In the genomic region with DNA sequence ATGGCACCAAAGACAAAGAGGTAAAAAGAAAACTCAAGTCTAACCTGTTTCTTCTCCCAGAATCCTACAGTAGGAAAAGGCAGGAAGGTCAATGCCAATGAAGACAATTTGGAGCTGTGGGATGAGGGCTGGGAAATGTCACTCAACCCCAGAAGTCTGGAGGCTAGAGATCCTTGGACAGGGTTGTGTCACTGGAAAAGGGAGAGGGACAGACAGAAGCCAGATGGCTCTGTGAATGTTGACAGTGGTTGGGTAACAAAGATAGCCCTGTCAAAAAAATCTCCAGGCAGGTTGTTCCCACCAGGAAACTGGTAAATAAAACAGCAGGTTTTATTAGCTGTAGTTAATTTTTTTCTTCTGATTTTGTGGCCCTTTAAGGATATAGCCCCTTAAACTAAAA, we compare ENCODE assay signal across 21 mouse cellular contexts. TPM values are rescaled to one million over a fixed set of nuclear protein-coding genes. Genes with fewer than 3 reads are reported as not detected.
DNase-seq lines count a peak whose midpoint lies in the region; ATAC-seq lines count a peak whose summit lies in the region.
"Had no signal": no experiment of that assay in that cellular context is flagged by ENCODE, and none has a peak within 500 bp of the region (broad histone marks: within the 10 kb centered on the region; RNA-seq: fewer than 3 reads in every experiment).

No protein-coding gene starts in this region.

- intact Hi-C loops in gastrocnemius, postnatal 36 days (cut with DNase I): no loop called here

- H3K4me3 ChIP-seq in lung, embryonic 16.5 days (ENCODE audit: low read length): no peak overlapping the region
- H3K4me3 ChIP-seq in heart, embryonic 15.5 days: no peak overlapping the region
- H3K4me3 ChIP-seq in hindbrain, embryonic 13.5 days: no peak overlapping the region
- H3K4me3 ChIP-seq: embryonic facial prominence, embryonic 10.5 days; limb, embryonic 15.5 days; megakaryocyte, embryonic 14.5 days had no signal

- H3K27ac ChIP-seq in lung, embryonic 16.5 days (ENCODE audit: low read length): no peak overlapping the region
- peak overlapping the region; percentile 72 for H3K27ac ChIP-seq in heart, embryonic 15.5 days
- H3K27ac ChIP-seq in hindbrain, embryonic 13.5 days: no peak overlapping the region
- H3K27ac ChIP-seq: embryonic facial prominence, embryonic 10.5 days; limb, embryonic 15.5 days had no signal

- H3K4me1 ChIP-seq in lung, embryonic 16.5 days (replicated peaks; ENCODE audit: control insufficient read depth, insufficient read depth, low read length): no peaks in the 10 kb centered on the region; the same call in 1 of the 2 replicates
- peaks cover 28% of the 10 kb centered on the region for H3K4me1 ChIP-seq in heart, embryonic 15.5 days (replicated peaks)
- H3K4me1 ChIP-seq in hindbrain, embryonic 13.5 days (replicated peaks): no peaks in the 10 kb centered on the region
- H3K4me1 ChIP-seq: embryonic facial prominence, embryonic 10.5 days; limb, embryonic 15.5 days; megakaryocyte, embryonic 14.5 days had no signal

- DNase-seq in gastrocnemius, adult 18-20 months (ENCODE audit: low spot score): peak; percentile 58
- no peak for DNase-seq in gastrocnemius, postnatal 36 days
- no peak for DNase-seq in lung, postnatal 14 days
- no peak for DNase-seq in spleen, postnatal 4 days (ENCODE audit: low spot score in 2 of 2)
- DNase-seq: adrenal gland, postnatal 10 days; B cell, adult 2 months; kidney, postnatal 36 days; thymus, postnatal 4 days had no signal

- H3K4me2 ChIP-seq in lung, embryonic 16.5 days (ENCODE audit: low read depth, low read length): no peak overlapping the region
- H3K4me2 ChIP-seq in heart, embryonic 15.5 days: peak overlapping the region; percentile 3; the same call in 1 of the 2 replicates
- no peak overlapping the region for H3K4me2 ChIP-seq in hindbrain, embryonic 13.5 days
- H3K4me2 ChIP-seq: limb, embryonic 15.5 days had no signal

- peak; percentile 68; the same call in 1 of the 2 replicates for ATAC-seq in lung, embryonic 16.5 days (ENCODE audit: low read depth)
- no peak for ATAC-seq in heart, embryonic 15.5 days (replicated peaks; ENCODE audit: insufficient number of reproducible peaks, insufficient read depth, low FRiP score, low read depth)
- no peak for ATAC-seq in hindbrain, embryonic 13.5 days (ENCODE audit: low FRiP score)
- ATAC-seq: forebrain, embryonic 14.5 days; midbrain, embryonic 16.5 days had no signal

- no peaks in the 10 kb centered on the region for H3K9me3 ChIP-seq in lung, embryonic 16.5 days (ENCODE audit: control insufficient read depth, low read length)
- H3K9me3 ChIP-seq in heart, embryonic 15.5 days (replicated peaks): no peaks in the 10 kb centered on the region
- no peaks in the 10 kb centered on the region for H3K9me3 ChIP-seq in hindbrain, embryonic 13.5 days
- H3K9me3 ChIP-seq: embryonic facial prominence, embryonic 10.5 days; limb, embryonic 15.5 days; megakaryocyte, embryonic 14.5 days had no signal

- no peaks in the 10 kb centered on the region for H3K36me3 ChIP-seq in lung, embryonic 16.5 days (ENCODE audit: control insufficient read depth, insufficient read depth, low read length)
- no peaks in the 10 kb centered on the region for H3K36me3 ChIP-seq in heart, embryonic 15.5 days
- no peaks in the 10 kb centered on the region for H3K36me3 ChIP-seq in hindbrain, embryonic 13.5 days
- H3K36me3 ChIP-seq: embryonic facial prominence, embryonic 10.5 days; limb, embryonic 15.5 days had no signal

- H3K27me3 ChIP-seq in lung, embryonic 16.5 days (ENCODE audit: control insufficient read depth, insufficient read depth, low read depth, low read length): no peaks in the 10 kb centered on the region
- no peaks in the 10 kb centered on the region for H3K27me3 ChIP-seq in heart, embryonic 15.5 days
- no peaks in the 10 kb centered on the region for H3K27me3 ChIP-seq in hindbrain, embryonic 13.5 days
- H3K27me3 ChIP-seq: limb, embryonic 15.5 days; megakaryocyte, embryonic 14.5 days had no signal

- no peak overlapping the region for H3K9ac ChIP-seq in lung, embryonic 16.5 days (ENCODE audit: low read length)
- no peak overlapping the region for H3K9ac ChIP-seq in heart, embryonic 15.5 days
- H3K9ac ChIP-seq in hindbrain, embryonic 13.5 days: no peak overlapping the region
- H3K9ac ChIP-seq: limb, embryonic 15.5 days had no signal

RNA-seq across cellular contexts. Expression of gene Asb15, which starts 14.4 kb away (rescaled TPM):
- total RNA-seq in gastrocnemius, adult 18-20 months (2021): 10 to 100 TPM; 69.6 to 81.3 TPM
- 10 to 100 TPM; 24.4 to 35.8 TPM for total RNA-seq in gastrocnemius, postnatal 36 days (2021)
- 0.11 and 0.23 TPM in 2 replicates for polyA plus RNA-seq in lung, embryonic 16.5 days (2015; fragmentation: Nextera tagmentation; extraction: Ambion mirVana)
- polyA plus RNA-seq in heart, embryonic 15.5 days (2015; fragmentation: Nextera tagmentation; extraction: Ambion mirVana): 0.32 and 0.48 TPM in 2 replicates
- polyA plus RNA-seq in hindbrain, embryonic 13.5 days (2015; fragmentation: Nextera tagmentation; extraction: Ambion mirVana): not detected in 2 replicates
- total RNA-seq: layer of hippocampus, postnatal 14 days; left cerebral cortex, postnatal 25 days had no signal
- polyA plus RNA-seq: embryonic facial prominence, embryonic 10.5 days; forebrain, embryonic 14.5 days; hindbrain, embryonic 11.5 days; intestine, embryonic 14.5 days; limb, embryonic 15.5 days; midbrain, embryonic 16.5 days; small intestine, adult 2 months had no signal

RNA-seq across cellular contexts. Expression of gene Ndufa5, which starts 14.6 kb away (rescaled TPM):
- 100 to 1,000 TPM; 639 to 641 TPM for total RNA-seq in gastrocnemius, adult 18-20 months (2021)
- total RNA-seq in gastrocnemius, postnatal 36 days (2021): 100 to 1,000 TPM; 587 to 626 TPM
- polyA plus RNA-seq in lung, embryonic 16.5 days (2015; fragmentation: Nextera tagmentation; extraction: Ambion mirVana): 318 and 319 TPM in 2 replicates
- polyA plus RNA-seq in heart, embryonic 15.5 days (2015; fragmentation: Nextera tagmentation; extraction: Ambion mirVana): 599 and 895 TPM in 2 replicates
- polyA plus RNA-seq in hindbrain, embryonic 13.5 days (2015; fragmentation: Nextera tagmentation; extraction: Ambion mirVana): 412 and 413 TPM in 2 replicates

RNA-seq across cellular contexts. Expression of gene Iqub, which starts 27.5 kb away (rescaled TPM):
- total RNA-seq in gastrocnemius, adult 18-20 months (2021): under 1 TPM; 0.19 to 0.23 TPM
- total RNA-seq in gastrocnemius, postnatal 36 days (2021): under 1 TPM; 0.08 to 0.10 TPM
- polyA plus RNA-seq in lung, embryonic 16.5 days (2015; fragmentation: Nextera tagmentation; extraction: Ambion mirVana): 1.5 and 2.1 TPM in 2 replicates
- 0.28 and 0.29 TPM in 2 replicates for polyA plus RNA-seq in heart, embryonic 15.5 days (2015; fragmentation: Nextera tagmentation; extraction: Ambion mirVana)
- polyA plus RNA-seq in hindbrain, embryonic 13.5 days (2015; fragmentation: Nextera tagmentation; extraction: Ambion mirVana): 1.8 and 3.6 TPM in 2 replicates
- polyA plus RNA-seq: intestine, embryonic 14.5 days; small intestine, adult 2 months had no signal

RNA-seq across cellular contexts. Expression of gene Lmod2, which starts 55.2 kb away (rescaled TPM):
- total RNA-seq in gastrocnemius, adult 18-20 months (2021): 100 to 1,000 TPM; 254 to 431 TPM
- total RNA-seq in gastrocnemius, postnatal 36 days (2021): 100 to 1,000 TPM; 206 to 260 TPM
- polyA plus RNA-seq in lung, embryonic 16.5 days (2015; fragmentation: Nextera tagmentation; extraction: Ambion mirVana): 1.3 and 1.7 TPM in 2 replicates
- polyA plus RNA-seq in heart, embryonic 15.5 days (2015; fragmentation: Nextera tagmentation; extraction: Ambion mirVana): 38.2 and 51.2 TPM in 2 replicates
- polyA plus RNA-seq in hindbrain, embryonic 13.5 days (2015; fragmentation: Nextera tagmentation; extraction: Ambion mirVana): not detected in 2 replicates
- total RNA-seq: layer of hippocampus, postnatal 14 days; left cerebral cortex, postnatal 25 days had no signal
- polyA plus RNA-seq: embryonic facial prominence, embryonic 10.5 days; forebrain, embryonic 14.5 days; hindbrain, embryonic 11.5 days; intestine, embryonic 14.5 days; midbrain, embryonic 16.5 days; small intestine, adult 2 months had no signal
